Mouse (Mus musculus) spleen, adult 2 months (tissue): ENCODE measurements around the gene Zhx3. TPM values are rescaled to one million over a fixed set of nuclear protein-coding genes. Genes with fewer than 3 reads are reported as not detected.

Experiments
- DNase-seq, 2 experiments: peaks; one replicate each; pipeline versions ENCODE4 v3.0.0 to v3.0.0-alpha.2; 2012 to 2021; ENCODE audit warnings: low spot score in 2 of 2, low read depth in 1 of 2
- H3K27ac ChIP-seq: fragments of 200-500 bp; 2 replicates; pipeline ENCODE4 v1.5.1; 2012; ENCODE audit warnings: low read length, inconsistent platforms; ENCODE audit not compliant: insufficient read depth
- H3K27me3 ChIP-seq: fragments of 200-500 bp; 2 replicates; pipeline ENCODE4 v1.6.1; 2012; ENCODE audit warnings: mild to moderate bottlenecking, moderate library complexity, low read length, inconsistent platforms; ENCODE audit not compliant: control insufficient read depth, insufficient read depth
- H3K36me3 ChIP-seq: fragments of 200-500 bp; 2 replicates; pipeline ENCODE4 v1.6.1; 2012; ENCODE audit warnings: mild to moderate bottlenecking, low read length, inconsistent platforms; ENCODE audit not compliant: control insufficient read depth, insufficient read depth
- H3K4me1 ChIP-seq: fragments of 200-500 bp; 2 replicates; pipeline ENCODE4 v1.6.1; 2011; ENCODE audit warnings: inconsistent platforms; ENCODE audit not compliant: control insufficient read depth, insufficient read depth, insufficient read length
- H3K4me3 ChIP-seq: fragments of 200-500 bp; 2 replicates; pipeline ENCODE4 v1.5.1; 2011; ENCODE audit warnings: mild to moderate bottlenecking, inconsistent platforms; ENCODE audit not compliant: insufficient read depth, insufficient read length; ENCODE audit errors: extremely low read depth
- CTCF ChIP-seq: fragments of 200-500 bp; IDR thresholded peaks from 2 replicates; pipeline ENCODE4 v1.5.1; 2011; ENCODE audit warnings: mild to moderate bottlenecking, inconsistent platforms; ENCODE audit not compliant: insufficient read depth, insufficient read length, insufficient replicate concordance; ENCODE audit errors: extremely low read depth
- POLR2A ChIP-seq: fragments of 200-500 bp; IDR thresholded peaks from 2 replicates; pipeline ENCODE4 v1.6.1; 2011; ENCODE audit warnings: low read depth, low read length, inconsistent platforms
- WGBS: fragments of 180-500 bp; shearing (Covaris S2); methylation state at CpG from one replicate; pipeline ENCODE4 v1.1.7; 2018; 5-methylcytosine and 5-hydroxymethylcytosine counted together
- polyA plus RNA-seq: library from polyadenylated mRNA; depleted of rRNA; stranded (reverse); fragments of >200 nt; gene quantifications from 2 replicates; pipeline ENCODE4 v1.2.3, GENCODE M21; 2012

The Zhx3 gene
- polyA plus RNA-seq, 1 experiment, result 1.5 TPM

- 93% methylated on average over 12 of the region's 12 CpGs for WGBS
- Histone ChIP-seq H3K27ac (no peak overlapping the region), H3K27me3 (no peaks in the 10 kb centered on the region; the same call in 1 of the 2 replicates), H3K36me3 (no peaks in the 10 kb centered on the region), H3K4me3 (no peak overlapping the region), H3K4me1 (no peaks in the 10 kb centered on the region)
- DNase-seq, result no peak
- TF ChIP-seq POLR2A (no peak), CTCF (no peak)
Measured at GRCm38 (mm10) chr2:160905301-160905700, 32.5 kb upstream of the Zhx3 start.

DNA sequence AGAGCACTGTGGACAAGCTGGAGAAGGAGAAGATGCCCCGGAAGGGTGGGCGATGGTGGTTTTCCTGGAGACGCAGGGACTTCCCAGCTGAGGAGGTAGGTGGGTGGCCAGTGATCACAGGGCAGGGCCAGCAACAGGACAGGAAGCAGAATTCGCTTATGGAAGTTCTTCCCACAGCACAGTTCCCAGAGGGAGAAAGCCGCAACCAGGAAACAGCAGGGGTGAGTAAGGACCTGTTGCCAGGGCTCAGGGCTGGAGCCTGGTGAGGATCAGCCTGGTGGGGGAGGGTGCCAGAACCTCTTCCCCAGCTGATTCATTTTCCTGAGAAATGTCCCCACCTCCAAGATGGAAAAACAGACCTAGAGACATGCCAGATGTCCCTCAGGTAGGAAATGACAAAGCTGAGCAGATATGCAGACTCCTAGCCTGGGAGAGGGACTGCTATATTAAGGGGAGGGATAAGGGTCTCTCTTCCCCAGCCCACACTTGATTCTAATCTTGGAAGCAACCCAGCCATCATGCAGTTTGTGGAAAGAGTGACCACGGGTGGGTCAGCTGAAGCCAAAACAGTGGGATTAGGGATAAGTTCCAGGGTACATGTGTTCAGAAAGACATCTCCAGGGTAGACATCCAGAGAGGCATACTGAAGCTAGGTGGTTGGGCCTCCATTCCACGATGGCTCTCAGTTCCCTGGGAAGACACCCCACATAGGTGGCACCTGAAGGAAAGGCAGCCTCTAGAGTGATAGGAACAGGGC is 29.0 kb upstream of the Zhx3 start:
- Histone ChIP-seq H3K27ac (no peak overlapping the region), H3K4me1 (no peaks in the 10 kb centered on the region), H3K4me3 (no peak overlapping the region), H3K36me3 (no peaks in the 10 kb centered on the region), H3K27me3 (no peaks in the 10 kb centered on the region)
- 62% methylated on average over 7 of the region's 7 CpGs for WGBS
- no peak for DNase-seq
- no peak for TF ChIP-seq POLR2A
- TF ChIP-seq CTCF, result no peak

DNA sequence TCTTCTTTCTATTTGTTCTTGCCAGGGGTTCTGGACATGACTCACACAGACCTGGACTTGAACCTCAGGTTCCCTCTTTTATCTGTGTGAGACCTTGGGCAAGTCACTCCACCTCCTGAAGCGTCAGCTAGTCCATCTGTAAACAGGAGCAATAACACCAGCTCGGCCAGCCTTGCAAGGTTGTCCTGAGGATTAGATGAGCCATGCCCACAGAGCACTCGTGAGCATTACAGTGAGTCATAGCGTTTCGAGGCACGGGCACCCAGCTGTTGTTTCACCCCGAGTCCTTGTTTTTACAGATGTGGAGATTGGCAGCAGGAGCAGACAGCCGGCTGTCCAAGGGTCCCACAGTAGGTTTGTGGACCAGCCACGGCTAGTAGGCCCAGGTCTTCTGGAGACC is 18.9 kb upstream of the Zhx3 start:
- H3K4me1 ChIP-seq, result no peaks in the 10 kb centered on the region
- H3K4me3 ChIP-seq, result no peak overlapping the region
- H3K36me3 ChIP-seq, result no peaks in the 10 kb centered on the region
- TF ChIP-seq POLR2A, result no peak
- TF ChIP-seq CTCF, result no peak
- DNase-seq, result no peak
- H3K27me3 ChIP-seq, result no peaks in the 10 kb centered on the region
- no peak overlapping the region for H3K27ac ChIP-seq
- WGBS, result 77% methylated on average over 9 of the region's 9 CpGs

DNA sequence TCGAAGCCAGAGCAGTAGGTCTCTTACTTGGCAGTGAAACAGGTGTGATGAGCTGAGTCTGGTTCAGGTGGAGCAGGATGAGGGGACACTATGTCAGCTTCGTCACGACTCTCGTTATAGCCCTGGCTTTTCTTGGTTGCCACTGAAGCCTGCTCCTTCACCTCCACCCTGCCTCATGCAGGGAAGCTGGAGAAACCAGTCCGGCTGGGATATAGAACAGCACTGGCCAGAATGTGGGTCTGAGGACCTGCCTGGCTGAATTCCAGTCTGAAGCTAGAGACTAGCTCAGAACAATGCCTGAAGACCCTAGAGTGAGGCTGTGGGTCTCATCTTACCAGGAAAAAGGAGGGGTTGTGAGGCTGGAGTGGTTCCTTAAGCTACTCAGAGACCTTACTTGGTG is 18.2 kb upstream of the Zhx3 start:
- Histone ChIP-seq H3K4me3 (no peak overlapping the region), H3K27me3 (no peaks in the 10 kb centered on the region), H3K4me1 (no peaks in the 10 kb centered on the region), H3K36me3 (no peaks in the 10 kb centered on the region), H3K27ac (no peak overlapping the region)
- no peak for DNase-seq
- WGBS, result 82% methylated on average over 5 of the region's 5 CpGs
- TF ChIP-seq CTCF (no peak), POLR2A (no peak)

DNA sequence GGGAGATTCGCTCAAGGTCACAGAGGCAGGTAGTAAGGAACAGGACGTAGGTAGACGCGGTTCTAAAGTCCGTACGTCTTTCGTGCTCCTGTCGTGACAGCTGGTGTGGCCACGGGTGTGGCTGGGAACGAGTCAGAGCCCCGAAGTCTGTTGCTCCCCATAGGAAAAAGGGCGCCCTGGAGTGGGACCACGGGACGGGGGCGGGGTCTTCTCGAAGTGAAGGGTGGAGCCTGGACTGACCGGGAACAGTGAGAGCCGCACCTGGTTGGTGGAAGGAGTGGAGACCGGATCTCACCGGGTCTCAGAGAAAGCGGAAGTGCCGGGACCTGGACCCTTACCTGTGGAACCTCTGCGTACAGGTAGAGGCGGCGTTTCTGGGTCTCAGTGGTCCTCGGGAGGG is 15.1 kb upstream of the Zhx3 start:
- Histone ChIP-seq H3K27ac (no peak overlapping the region), H3K4me1 (no peaks in the 10 kb centered on the region), H3K27me3 (no peaks in the 10 kb centered on the region), H3K36me3 (no peaks in the 10 kb centered on the region), H3K4me3 (peak overlapping the region; percentile 51)
- DNase-seq, result no peak
- TF ChIP-seq CTCF, result no peak
- TF ChIP-seq POLR2A, result no peak
- WGBS, result 2% methylated on average over 26 of the region's 26 CpGs

- Histone ChIP-seq H3K4me1 (no peaks in the 10 kb centered on the region), H3K27me3 (no peaks in the 10 kb centered on the region), H3K36me3 (no peaks in the 10 kb centered on the region), H3K27ac (no peak overlapping the region), H3K4me3 (peak overlapping the region; percentile 51; the same call in 1 of the 2 replicates)
- DNase-seq, result peak; percentile 41 to 69
- 4% methylated on average over 11 of the region's 11 CpGs for WGBS
- TF ChIP-seq CTCF (peak; percentile 73; the same call in 1 of the 2 replicates), POLR2A (no peak)
Measured at GRCm38 (mm10) chr2:160887284-160887683, 14.5 kb upstream of the Zhx3 start.

GRCm38 (mm10) chr2:160886221-160886620 is 13.4 kb upstream of the Zhx3 start:
- H3K4me3 ChIP-seq, result no peak overlapping the region
- 92% methylated on average over 3 of the region's 3 CpGs for WGBS
- TF ChIP-seq CTCF (no peak), POLR2A (no peak)
- H3K27me3 ChIP-seq, result no peaks in the 10 kb centered on the region
- H3K27ac ChIP-seq, result no peak overlapping the region
- H3K4me1 ChIP-seq, result no peaks in the 10 kb centered on the region
- H3K36me3 ChIP-seq, result no peaks in the 10 kb centered on the region
- no peak for DNase-seq
